Mouse (Mus musculus) heart, adult 2 months (tissue): ENCODE results near the gene Itpr1.

Experiments used
- CTCF ChIP-seq: fragments of 200-600 bp; IDR thresholded peaks from 2 replicates; pipeline ENCODE4 v1.8.1; 2022; ENCODE audit warnings: antibody characterized with exemption, mild to moderate bottlenecking, moderate library complexity
- POLR2A ChIP-seq: fragments of 200-500 bp; IDR thresholded peaks from 2 replicates; pipeline ENCODE4 v1.6.1; 2011; ENCODE audit warnings: mild to moderate bottlenecking, low read depth, low read length, control low read depth; ENCODE audit not compliant: insufficient read depth

DNA sequence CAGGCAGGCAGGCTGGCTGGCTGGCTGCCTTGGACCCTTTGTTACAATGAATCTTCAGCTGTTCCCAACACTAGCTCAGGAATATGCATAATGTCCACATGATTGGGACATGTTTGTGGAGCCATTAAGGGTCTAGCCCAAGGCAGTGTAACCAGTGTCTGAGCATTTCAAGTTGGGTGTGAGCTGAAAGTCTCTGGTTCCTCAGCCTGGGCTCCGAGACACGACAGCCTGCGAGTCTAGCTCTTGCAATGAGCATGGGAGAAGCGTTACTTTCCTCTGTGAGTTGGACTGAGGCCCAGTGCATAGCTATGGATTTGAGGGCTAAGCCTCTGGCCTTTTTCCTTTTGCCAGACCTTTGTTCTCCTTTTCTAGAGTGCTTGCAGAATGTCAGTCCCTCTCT is 35.6 kb downstream of the Itpr1 start:
- TF ChIP-seq CTCF (no peak), POLR2A (no peak)
